Mouse (Mus musculus) liver, embryonic 14.5 days (tissue): ENCODE data around the gene Cpvl.

Experiments used
- CTCF ChIP-seq: IDR thresholded peaks from 2 replicates; pipeline ENCODE4 v1.5.1; 2016; ENCODE audit warnings: antibody characterized with exemption, low read depth, control low read depth
- EP300 ChIP-seq: IDR thresholded peaks from 2 replicates; pipeline ENCODE4 v1.6.1; 2016; ENCODE audit warnings: antibody characterized with exemption, low read depth

- no peak for TF ChIP-seq CTCF
- TF ChIP-seq EP300: no peak
Observed at GRCm38 (mm10) chr6:53859106-53859505, 119.4 kb downstream of the Cpvl start.
